Mouse (Mus musculus) megakaryocyte progenitor cell, adult 5-6 weeks (primary cell): ENCODE measurements around the gene Plscr3. TPM values are rescaled to one million over a fixed set of nuclear protein-coding genes. Genes with fewer than 3 reads are reported as not detected.
A peak's percentile ranks its signal among the peaks of the same experiment; 100 is the strongest.
"Not testable (repeated sequence)": the region's sequence is repeated elsewhere in the genome, so short reads cannot be mapped to it uniquely, and the experiment has no call there.

Experiments used
- ATAC-seq: replicated peaks from 2 replicates; pipeline ENCODE4 v1.8.0; 2016; ENCODE audit warnings: mild to moderate bottlenecking, moderate TSS enrichment, inconsistent platforms; ENCODE audit not compliant: poor library complexity
- total RNA-seq, 2 experiments: library from RNA; stranded (forward) in 1 of 2; stranded (reverse) in 1 of 2; fragments of 157-497, 149-512 nt in 1 of 2; fragments of 200-1000 nt in 1 of 2; gene quantifications; 2 replicates each; pipeline versions ENCODE4 v1.2.3 to v1.2.4; 2015 to 2017

The Plscr3 gene
- total RNA-seq, 2 experiments from 2014 or later: 32.9 to 60.6 TPM

DNA sequence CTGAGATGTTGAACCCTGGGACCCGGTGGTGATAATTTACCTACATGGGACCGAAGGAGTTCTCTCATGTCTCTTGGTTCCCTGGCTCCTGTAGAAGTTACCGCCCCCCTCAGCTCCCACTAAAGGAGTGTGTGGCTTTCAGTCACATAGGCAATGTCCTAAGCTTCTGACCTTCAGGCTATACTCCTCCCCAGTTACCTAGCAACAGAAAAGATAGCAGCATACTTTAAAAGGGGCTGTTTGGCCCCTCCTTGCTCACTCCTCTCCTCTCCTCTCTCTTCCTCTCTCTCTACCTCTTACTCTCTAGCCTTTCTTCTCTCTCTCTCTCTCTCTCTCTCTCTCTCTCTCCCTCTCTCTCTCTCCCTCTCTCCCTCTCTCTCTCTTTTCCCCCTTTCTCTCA, 17.6 kb downstream of the Plscr3 start:
- not testable (repeated sequence) for ATAC-seq

- peak; percentile 39; the same call in 1 of the 2 replicates for ATAC-seq
Measured at GRCm38 (mm10) chr11:69864138-69864860, 18.1 kb downstream of the Plscr3 start.

DNA sequence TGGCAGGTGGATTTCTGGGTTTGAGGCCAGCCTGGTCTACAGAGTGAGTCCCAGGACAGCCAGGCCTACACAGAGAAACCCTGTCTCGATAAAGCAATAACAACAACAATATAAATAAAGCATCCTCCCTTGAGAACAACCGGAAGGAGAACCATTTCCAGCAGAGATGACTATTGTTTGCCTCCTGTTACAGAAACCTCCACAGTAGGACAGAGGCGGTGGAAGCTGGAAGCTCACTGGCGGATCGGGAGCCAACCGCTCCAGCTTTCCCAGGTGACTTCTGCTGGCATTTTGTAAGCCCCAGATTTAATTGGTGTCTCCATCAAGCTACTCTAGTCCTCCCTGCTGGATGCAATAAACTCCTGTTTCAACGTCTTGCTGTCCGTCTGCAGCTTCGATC, 19.4 kb downstream of the Plscr3 start:
- ATAC-seq: no peak

- no peak for ATAC-seq
Measured at GRCm38 (mm10) chr11:69867335-69867734, 21.2 kb downstream of the Plscr3 start.

DNA sequence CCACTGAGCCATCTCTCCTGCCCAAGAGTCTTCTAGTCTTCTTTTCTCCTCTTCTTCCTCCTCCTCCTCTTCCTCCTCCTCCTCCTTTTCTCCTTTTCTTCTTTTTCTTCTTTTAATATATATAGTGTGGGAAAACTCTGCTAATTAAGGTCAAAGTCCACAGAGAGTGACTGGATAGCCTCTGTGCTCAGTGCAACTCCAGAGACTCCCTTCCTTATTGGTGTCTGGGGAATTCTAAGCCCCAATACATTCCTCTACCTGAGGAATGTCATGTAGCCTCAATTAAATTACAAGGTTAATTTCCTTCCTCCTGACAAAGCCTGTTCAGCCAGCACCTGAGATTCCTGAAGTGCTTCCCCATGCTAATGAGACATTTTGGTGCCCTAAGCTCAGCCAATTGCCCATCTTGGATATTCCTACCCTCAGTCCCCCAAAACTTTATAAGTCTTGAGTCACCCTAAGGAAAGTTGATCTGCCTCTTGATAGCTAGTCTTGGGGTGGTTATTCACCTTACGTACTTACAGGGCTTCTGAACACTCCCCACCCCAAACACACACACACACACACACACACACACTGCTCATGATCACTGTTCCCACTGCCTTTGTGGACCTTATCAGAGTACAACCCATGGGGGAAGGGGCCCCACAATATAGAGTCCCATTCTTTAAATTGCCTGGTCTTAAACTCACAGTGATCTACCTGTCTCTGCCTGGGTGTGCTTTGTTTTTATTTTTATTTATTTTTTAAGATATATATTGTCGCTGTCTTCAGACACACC, 24.3 kb downstream of the Plscr3 start:
- no peak for ATAC-seq

GRCm38 (mm10) chr11:69871822-69872221, 25.6 kb downstream of the Plscr3 start:
- no peak for ATAC-seq

DNA sequence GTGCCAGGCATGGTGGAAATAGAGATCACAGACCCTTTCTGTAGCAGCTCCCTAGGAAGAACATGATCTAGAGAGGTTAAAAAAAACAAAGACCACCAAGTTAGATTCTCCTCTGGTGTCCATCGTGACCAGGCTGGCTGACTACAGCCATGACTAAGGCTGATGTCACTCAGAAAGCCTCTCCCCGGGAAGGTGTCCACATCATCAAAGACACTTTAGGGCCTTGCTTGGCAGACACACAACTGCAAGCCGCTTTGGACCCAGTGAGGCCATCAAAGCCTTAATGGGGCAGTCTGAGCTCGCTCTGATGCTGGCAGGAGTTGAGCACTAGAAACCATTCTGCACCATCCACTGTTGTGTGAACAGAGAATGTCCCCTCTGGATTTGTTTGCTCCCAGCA, 26.3 kb downstream of the Plscr3 start:
- no peak for ATAC-seq

DNA sequence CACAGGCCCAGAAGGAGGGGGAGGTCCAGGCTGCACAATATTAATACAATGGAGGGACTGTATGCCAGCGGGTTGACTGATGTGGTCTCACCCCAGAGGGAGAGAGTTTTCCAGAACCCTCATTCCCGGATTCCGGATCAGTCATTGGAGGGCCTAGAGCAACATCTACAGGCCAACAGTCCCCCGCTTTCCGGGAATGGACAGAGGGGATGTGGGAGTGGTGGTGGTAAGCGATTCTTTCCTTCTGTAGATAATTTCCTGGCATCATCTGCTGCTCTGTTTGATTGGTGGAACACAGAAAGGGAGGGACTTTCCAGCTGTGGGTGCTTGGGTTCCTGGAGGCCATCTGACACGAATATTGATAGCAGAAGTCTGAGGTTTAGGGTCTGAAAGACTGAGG, 30.0 kb downstream of the Plscr3 start:
- ATAC-seq: no peak

- ATAC-seq: peak; percentile 75
Measured at GRCm38 (mm10) chr11:69876867-69877266, 30.7 kb downstream of the Plscr3 start.

DNA sequence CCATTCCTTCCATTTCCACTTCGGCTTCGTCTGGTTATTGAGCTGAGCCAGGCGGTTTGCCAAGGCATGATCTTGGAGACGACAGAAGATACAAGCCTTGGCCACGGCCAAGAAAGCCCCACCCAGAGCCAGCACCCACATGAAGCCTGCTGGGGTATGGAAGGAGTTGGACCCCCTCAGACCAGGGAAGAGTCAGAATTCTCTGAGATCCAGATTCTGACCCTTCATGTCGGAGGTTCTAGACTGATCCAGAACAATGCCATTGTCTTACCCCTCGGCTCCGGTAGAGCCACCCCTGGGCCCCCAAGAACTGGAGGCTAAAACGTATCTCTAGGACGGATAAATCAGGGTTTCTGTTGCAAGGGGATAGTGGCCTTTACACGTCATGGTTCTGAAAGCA, 31.7 kb downstream of the Plscr3 start, which contains the start of gene Tmem95:
TSS of gene Tmem95 (minus strand) at position 141 of the 400 bp plus-strand sequence.
- ATAC-seq: no peak

- ATAC-seq: no peak
Measured at GRCm38 (mm10) chr11:69878399-69878798, 32.2 kb downstream of the Plscr3 start.

- peak; percentile 35 for ATAC-seq
Measured at GRCm38 (mm10) chr11:69878952-69879351, 32.8 kb downstream of the Plscr3 start.

- ATAC-seq: no peak
Measured at GRCm38 (mm10) chr11:69879711-69880110, 33.5 kb downstream of the Plscr3 start.

DNA sequence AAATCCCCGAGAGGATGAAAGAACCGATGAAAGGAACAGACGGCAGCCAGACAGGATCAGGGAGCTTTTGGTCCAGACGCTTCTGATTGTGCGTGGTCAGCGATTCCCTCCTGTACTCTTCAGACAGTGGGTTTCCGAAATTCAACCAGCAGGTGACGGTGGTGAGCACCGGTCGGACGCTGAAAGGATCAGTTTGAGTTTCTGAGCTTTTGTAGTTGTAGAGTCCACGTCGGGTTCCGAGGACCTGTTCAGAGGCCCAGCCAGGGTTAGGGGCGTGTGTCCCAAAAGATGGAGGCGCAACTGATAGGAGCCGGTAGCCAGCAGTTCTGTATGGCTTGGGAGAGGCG, 34.3 kb downstream of the Plscr3 start:
- peak; percentile 35 for ATAC-seq

DNA sequence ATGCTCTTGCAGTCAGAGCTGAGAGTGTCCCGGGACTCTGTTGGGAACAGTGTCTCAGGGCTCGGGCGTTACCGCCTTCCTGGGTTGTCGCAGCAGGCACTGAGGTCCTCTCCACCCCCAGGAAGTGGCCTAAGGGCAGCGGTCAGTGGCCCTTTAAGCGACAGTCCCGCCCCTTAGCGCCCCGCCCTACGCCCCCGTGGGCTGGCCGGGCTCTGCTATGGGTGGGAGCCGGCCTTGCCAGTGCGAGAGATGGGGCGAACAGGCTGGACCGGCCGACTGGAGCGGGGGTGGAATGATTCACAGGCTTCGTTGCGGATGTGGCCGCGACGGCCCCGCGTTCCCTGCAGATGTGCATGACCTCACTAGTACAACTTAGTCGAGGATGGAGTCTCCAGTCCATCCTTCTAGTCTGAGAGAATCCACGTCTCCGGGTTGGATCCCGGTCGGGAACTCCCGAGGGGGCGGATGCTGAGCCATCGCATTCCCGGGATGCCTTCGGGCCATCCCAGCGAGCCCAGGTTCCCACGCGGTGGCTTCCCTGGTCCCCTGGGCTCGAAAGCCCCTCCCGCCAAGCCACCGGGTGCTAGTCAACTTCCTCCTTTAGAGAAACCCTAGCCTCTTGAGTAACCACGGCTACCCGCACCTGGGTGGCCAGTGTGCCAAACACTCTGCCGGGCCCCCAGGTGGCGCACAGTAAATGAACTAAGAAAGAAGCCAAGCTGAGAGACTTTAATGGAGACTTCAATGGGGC, 34.9 kb downstream of the Plscr3 start, which contains the start of gene Kctd11:
TSS of gene Kctd11 (minus strand) at position 554 of the 751 bp plus-strand sequence.
- peak; percentile 56 for ATAC-seq

DNA sequence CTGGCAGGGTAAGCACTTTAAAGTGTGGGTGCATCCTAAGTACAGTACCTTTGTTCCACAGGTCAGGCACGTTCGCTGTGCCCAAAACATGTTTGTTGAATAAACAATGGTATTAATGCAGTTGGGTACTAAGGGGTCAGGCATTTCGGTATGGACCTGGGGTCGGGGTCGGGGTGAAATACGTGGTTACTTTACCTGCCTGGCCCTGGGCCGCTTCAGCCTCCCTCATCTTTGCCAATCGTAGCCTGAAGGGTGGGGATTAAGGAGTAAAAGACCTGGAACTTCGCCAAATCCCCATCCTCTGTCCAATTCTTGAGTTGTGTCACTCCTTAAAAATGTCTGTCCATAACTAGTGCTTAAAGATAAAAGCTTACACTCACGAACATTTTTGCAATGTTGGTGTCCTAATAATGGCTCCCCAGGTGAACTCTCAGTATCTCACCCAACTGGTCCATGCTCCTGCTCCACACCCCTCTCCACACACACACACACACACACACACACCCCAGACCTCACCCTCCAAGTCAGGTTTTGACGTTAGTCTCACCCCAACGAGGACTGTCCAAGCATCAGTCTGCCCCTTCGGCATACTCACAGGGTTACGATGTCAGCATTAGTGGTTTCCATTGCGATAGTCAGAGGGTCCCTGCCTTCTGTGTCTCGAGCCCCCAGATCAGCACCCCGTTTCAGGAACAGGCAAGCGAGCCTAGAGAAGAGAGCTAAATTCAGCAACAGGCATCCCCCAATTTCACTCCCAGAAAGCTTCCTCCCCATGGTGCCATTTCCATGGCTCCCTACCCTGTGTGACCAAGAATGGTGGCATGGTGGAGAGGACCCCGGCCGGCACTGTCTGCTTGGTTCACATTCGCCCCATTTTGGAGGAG, 35.9 kb downstream of the Plscr3 start:
- no peak for ATAC-seq

- no peak for ATAC-seq
Measured at GRCm38 (mm10) chr11:69883066-69883465, 36.9 kb downstream of the Plscr3 start.

DNA sequence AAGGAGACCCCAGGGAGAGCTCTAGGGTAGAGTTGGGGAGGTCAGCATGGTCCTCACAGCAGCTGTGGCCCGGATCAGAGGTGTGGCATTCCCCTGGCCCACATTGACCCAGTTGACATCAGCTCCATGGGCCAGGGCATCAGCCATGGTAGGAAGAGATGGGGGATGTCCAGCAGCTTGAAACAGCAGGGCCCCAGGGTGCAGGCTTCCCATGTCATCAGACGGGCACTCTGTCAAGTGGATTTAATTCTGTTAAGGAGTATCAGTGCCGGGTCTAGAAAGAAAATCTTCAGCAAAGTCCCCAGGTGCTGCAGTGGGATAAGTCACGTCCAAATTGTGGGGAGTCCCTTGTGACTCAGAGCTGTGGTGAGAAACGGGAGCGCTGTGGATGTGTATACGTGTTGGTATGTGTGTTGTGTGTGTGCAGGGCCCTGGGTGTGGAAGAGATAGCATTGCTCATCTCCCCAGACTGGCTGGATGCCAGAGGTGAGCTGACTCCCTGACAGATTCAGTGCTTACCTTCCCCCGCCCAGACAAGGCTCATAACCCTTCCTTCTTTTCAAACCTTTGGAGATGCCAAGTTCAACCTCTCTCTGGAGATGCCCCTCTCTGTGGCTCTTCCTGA, 37.5 kb downstream of the Plscr3 start:
- ATAC-seq: 0 out of 2 replicates have a peak, but pooled peaks have one; percentile 6

- ATAC-seq: no peak
Measured at GRCm38 (mm10) chr11:69884240-69884639, 38.1 kb downstream of the Plscr3 start.

- ATAC-seq: no peak
Measured at GRCm38 (mm10) chr11:69884663-69885062, 38.5 kb downstream of the Plscr3 start.
